Mouse (Mus musculus): ENCODE results near the gene Higd1c. TPM values are rescaled to one million over a fixed set of nuclear protein-coding genes. Genes with fewer than 3 reads are reported as not detected.
"Not testable (repeated sequence)": the region's sequence is repeated elsewhere in the genome, so short reads cannot be mapped to it uniquely, and the experiment has no call there.

Higd1c gene
- polyA plus RNA-seq, 1 experiment, result 0.97 TPM

DNA sequence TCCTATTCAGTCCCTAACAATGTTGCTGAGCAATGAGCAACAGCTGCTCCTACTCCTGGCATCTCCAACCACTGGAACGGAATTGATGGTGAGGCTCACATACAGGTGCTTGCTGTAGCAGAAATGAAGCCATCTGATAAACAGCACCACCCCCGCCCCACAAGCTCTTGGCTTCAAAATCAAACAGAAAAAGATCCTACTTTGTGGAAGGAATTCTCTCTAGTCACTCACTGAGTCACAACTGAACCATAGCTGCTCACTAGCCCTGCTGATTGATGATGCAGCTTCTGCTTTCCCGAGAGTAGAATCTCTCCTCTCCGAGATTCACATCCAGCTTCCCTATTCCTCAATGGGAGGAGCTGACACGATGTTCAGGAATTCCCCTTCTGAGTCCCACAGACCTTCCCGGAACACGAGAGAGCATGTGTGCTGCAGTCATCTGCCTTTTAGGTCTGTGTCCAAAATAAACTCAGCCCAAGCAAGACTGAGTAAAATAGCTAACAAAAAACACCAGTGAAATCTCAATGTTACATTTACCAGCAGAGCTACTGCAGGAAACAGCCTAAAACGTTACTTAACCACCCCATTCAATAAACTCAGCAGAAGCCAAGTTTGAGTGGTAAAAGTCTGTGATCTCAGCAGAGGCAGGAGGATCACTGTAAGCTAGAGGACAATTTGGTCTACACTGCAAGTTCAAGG, 56.9 kb downstream of the Higd1c start:
- 13% methylated on average over 8 of the region's 8 CpGs for WGBS
- Histone ChIP-seq H3K27me3 (replicated peaks; ENCODE audit: control insufficient read depth, insufficient read depth, low read length) (no peaks in the 10 kb centered on the region), H3K27ac (ENCODE audit: insufficient read depth, low read depth, low read length) (peak overlapping the region; percentile 69), H3K4me1 (ENCODE audit: control insufficient read depth, insufficient read depth, low read length) (peaks cover 39% of the 10 kb centered on the region), H3K4me3 (ENCODE audit: insufficient read depth, low read depth, low read length) (peak overlapping the region; percentile 3), H3K36me3 (ENCODE audit: control insufficient read depth, insufficient read depth, low read length) (no peaks in the 10 kb centered on the region)
- TF ChIP-seq POLR2A (IDR thresholded peaks at IDR 0.05; ENCODE audit: low read depth, low read length), result no peak
- TF ChIP-seq CTCF (conservative IDR thresholded peaks at IDR 0.05; ENCODE audit: insufficient read depth, insufficient read length, low read depth, low read length), result no peak
- DNase-seq, result peak; percentile 49

DNA sequence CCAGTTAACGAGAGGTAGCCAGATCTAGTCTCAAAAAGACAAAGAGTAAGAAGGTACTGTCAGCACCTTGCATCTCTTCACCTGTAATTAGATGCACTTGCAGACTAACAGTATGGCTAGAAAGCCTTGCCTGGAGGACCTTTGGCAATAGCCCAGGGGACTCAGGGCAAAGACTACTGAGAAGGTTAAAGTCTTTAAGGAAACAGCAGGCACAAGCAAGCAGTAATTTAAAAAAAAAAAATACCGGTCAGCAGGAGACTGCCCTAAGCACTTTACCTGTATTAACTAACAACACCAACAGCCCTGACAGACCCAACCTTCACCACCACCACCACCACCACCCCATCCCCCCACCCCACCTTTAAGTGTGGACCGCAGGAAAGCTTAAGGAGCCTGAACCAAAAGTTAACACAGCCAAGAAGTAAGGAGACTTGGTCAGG, 57.4 kb downstream of the Higd1c start, which contains the start of gene Gm5475:
Gene Gm5475, plus strand, starts transcription at position 390 of the 440 bp plus-strand sequence.
- Histone ChIP-seq H3K4me1 (ENCODE audit: control insufficient read depth, insufficient read depth, low read length) (peaks cover 35% of the 10 kb centered on the region), H3K27ac (ENCODE audit: insufficient read depth, low read depth, low read length) (peak within 1 kb of the TSS; percentile 69), H3K4me3 (ENCODE audit: insufficient read depth, low read depth, low read length) (peak within 1 kb of the TSS; percentile 64)
- H3K27me3 ChIP-seq (replicated peaks; ENCODE audit: control insufficient read depth, insufficient read depth, low read length); H3K36me3 ChIP-seq (ENCODE audit: control insufficient read depth, insufficient read depth, low read length): not testable (repeated sequence)
- WGBS, result 20% methylated on average over 3 of the region's 3 CpGs
- peak; percentile 93 for DNase-seq

DNA sequence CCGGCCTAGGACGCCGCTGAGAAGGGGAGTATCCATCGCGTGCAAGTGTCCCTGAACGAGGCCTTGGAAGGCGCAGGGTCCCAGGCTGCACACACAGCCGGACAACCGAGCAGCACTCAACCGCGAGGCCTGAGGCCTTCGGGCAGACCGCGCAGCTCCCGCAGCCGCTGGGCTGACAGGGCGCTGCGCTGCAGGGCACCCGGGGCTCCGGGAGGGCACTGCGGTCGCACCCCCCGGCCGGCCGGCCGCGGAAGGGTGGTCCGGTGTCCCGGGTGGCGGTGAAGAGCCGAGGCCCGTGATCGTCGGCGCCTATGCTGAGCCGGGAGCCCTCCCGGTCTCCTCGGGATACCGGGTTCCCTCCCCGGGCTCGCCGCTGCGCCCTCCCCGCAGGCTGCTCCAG, 58.1 kb downstream of the Higd1c start:
- peaks cover 32% of the 10 kb centered on the region; the same call in 1 of the 2 replicates for H3K4me1 ChIP-seq (ENCODE audit: control insufficient read depth, insufficient read depth, low read length)

DNA sequence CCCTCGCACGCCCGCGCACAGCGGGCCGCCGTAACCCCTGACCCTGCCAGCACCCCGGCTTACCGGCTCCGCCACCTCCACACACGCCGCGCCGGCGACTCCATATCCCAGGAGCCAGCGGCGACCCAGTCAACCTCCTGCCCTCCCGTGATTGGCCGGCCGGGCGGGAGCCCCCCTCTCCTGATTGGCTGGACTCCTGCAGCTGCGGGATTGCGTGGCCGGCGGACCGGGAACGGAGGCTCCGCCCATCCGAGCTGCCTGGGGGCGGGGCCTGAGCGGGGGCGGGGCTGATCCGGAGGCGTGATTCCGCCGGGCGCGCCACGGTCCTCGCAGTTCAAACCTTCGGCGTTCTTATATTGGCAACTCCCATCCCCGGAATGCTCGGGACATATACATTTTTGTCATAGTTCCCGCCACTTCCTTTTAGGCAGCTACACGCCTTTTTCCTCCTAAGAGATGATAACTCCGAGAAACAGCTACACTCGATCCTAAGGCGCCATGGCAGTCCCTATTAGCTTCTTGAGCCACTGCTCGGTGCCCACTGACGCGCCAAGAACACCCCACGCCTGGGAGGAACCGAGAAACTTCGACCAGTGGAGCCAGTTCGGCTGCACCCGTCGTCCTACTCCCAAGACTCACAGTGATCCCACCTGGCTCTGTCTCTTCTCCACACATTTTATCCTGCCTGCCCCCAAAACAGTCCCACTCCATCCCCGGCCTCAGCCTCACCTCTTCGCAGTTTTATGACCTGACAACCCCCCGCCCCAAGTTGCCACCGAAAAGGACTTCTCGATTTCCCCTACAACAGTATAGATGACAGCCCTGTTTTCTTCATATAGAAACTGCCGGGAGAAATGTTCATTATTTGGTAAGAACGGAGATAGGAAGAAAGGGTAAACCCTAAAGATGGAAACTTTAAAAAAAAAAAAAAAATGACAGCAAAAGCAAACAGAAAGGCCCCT, 58.8 kb downstream of the Higd1c start:
- DNase-seq, result peak; percentile 98
- H3K27me3 ChIP-seq (replicated peaks; ENCODE audit: control insufficient read depth, insufficient read depth, low read length), result no peaks in the 10 kb centered on the region
- WGBS, result 1% methylated on average over 65 of the region's 65 CpGs
- peaks cover 26% of the 10 kb centered on the region; the same call in 1 of the 2 replicates for H3K4me1 ChIP-seq (ENCODE audit: control insufficient read depth, insufficient read depth, low read length)
- peak overlapping the region; percentile 48 for H3K27ac ChIP-seq (ENCODE audit: insufficient read depth, low read depth, low read length)
- H3K36me3 ChIP-seq (ENCODE audit: control insufficient read depth, insufficient read depth, low read length), result no peaks in the 10 kb centered on the region
- TF ChIP-seq POLR2A (IDR thresholded peaks at IDR 0.05; ENCODE audit: low read depth, low read length), result peak; percentile 82
- no peak for TF ChIP-seq CTCF (conservative IDR thresholded peaks at IDR 0.05; ENCODE audit: insufficient read depth, insufficient read length, low read depth, low read length)
- peak overlapping the region; percentile 64 for H3K4me3 ChIP-seq (ENCODE audit: insufficient read depth, low read depth, low read length)

More for the DNA sequence above, 58.1 kb downstream of the Higd1c start:
- peak overlapping the region; percentile 48 for H3K27ac ChIP-seq (ENCODE audit: insufficient read depth, low read depth, low read length)
- H3K27me3 ChIP-seq (replicated peaks; ENCODE audit: control insufficient read depth, insufficient read depth, low read length), result no peaks in the 10 kb centered on the region
- DNase-seq, result peak; percentile 46
- WGBS, result under 1% methylated on average over 44 of the region's 44 CpGs
- no peaks in the 10 kb centered on the region for H3K36me3 ChIP-seq (ENCODE audit: control insufficient read depth, insufficient read depth, low read length)
- no peak for TF ChIP-seq POLR2A (IDR thresholded peaks at IDR 0.05; ENCODE audit: low read depth, low read length)
- TF ChIP-seq CTCF (conservative IDR thresholded peaks at IDR 0.05; ENCODE audit: insufficient read depth, insufficient read length, low read depth, low read length), result no peak
- H3K4me3 ChIP-seq (ENCODE audit: insufficient read depth, low read depth, low read length), result peak overlapping the region; percentile 64

DNA sequence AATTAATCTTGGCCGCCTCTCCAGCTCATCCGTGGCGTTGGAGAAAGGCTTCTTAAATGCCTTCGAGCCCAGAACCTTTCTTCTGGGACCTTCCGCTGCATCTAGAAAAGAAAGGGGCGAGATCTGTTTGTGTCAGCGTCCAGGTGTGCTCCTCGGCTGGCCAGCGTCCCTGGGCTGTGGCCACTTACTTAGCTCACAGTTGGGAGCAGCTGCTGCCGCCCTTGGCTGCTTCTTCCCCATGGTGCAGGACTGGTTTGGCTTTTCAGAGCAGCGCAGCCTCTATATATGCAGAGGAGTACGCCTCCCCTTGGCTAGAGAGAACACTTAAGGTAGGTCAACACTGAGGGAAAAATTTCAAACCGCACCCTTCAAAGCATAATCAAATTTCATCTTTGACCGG, 59.6 kb downstream of the Higd1c start:
- peak overlapping the region; percentile 71 for H3K27ac ChIP-seq (ENCODE audit: insufficient read depth, low read depth, low read length)
- TF ChIP-seq CTCF (conservative IDR thresholded peaks at IDR 0.05; ENCODE audit: insufficient read depth, insufficient read length, low read depth, low read length) (no peak), POLR2A (IDR thresholded peaks at IDR 0.05; ENCODE audit: low read depth, low read length) (no peak)
- 4% methylated on average over 14 of the region's 14 CpGs for WGBS
- peaks cover 23% of the 10 kb centered on the region; the same call in 1 of the 2 replicates for H3K4me1 ChIP-seq (ENCODE audit: control insufficient read depth, insufficient read depth, low read length)
- peak; percentile 66 for DNase-seq
- H3K27me3 ChIP-seq (replicated peaks; ENCODE audit: control insufficient read depth, insufficient read depth, low read length), result no peaks in the 10 kb centered on the region
- no peaks in the 10 kb centered on the region for H3K36me3 ChIP-seq (ENCODE audit: control insufficient read depth, insufficient read depth, low read length)
- H3K4me3 ChIP-seq (ENCODE audit: insufficient read depth, low read depth, low read length), result peak overlapping the region; percentile 8

DNA sequence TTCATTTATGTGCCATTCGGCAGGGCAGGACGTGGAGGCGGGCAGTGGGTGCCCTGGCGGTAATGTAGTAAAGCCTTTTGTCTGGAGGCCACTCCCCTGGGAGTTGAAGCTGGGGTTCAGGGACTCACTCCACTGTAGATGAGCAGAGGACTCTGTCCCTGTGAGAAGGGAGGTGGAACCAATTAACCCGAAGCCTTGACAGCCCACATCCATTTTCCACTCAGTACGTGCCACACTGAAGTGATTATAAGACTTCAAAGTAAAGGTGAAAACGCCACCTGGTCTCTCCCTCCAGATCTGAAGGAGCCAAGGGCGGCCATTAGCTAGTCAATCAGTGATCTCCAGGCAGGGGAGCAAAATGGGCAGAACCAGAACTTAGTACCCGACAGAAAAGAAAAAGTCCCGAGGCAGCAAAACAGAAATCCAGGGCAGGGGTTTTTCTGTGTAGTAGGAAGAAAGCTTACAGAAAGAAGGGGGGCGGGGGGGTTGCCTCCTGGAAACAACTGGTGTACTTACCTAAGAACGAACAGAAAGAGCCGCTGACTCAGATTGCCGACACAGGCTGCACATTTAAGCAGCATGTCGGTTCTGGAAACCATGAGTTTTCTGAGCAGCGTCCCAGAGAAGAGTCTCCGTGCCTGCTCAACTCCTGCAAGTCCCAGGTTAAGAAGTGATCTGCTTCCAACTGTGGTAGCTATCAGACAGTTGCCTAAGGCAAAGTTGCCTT, 60.2 kb downstream of the Higd1c start, which contains the start of gene Slc11a2:
Gene Slc11a2, minus strand, starts transcription at position 677 of the 727 bp plus-strand sequence.
- H3K36me3 ChIP-seq (ENCODE audit: control insufficient read depth, insufficient read depth, low read length), result no peaks in the 10 kb centered on the region
- DNase-seq, result peak; percentile 81
- H3K4me3 ChIP-seq (ENCODE audit: insufficient read depth, low read depth, low read length), result peak within 1 kb of the TSS; percentile 8
- peaks cover 20% of the 10 kb centered on the region; the same call in 1 of the 2 replicates for H3K4me1 ChIP-seq (ENCODE audit: control insufficient read depth, insufficient read depth, low read length)
- peak within 1 kb of the TSS; percentile 72 for H3K27ac ChIP-seq (ENCODE audit: insufficient read depth, low read depth, low read length)
- 17% methylated on average over 17 of the region's 17 CpGs for WGBS
- no peaks in the 10 kb centered on the region for H3K27me3 ChIP-seq (replicated peaks; ENCODE audit: control insufficient read depth, insufficient read depth, low read length)
- TF ChIP-seq CTCF (conservative IDR thresholded peaks at IDR 0.05; ENCODE audit: insufficient read depth, insufficient read length, low read depth, low read length) (no peak), POLR2A (IDR thresholded peaks at IDR 0.05; ENCODE audit: low read depth, low read length) (no peak)

Measured in kidney, adult 2 months (tissue).